ENCODE assay signal across 11 mouse cellular contexts in genomic region chr12:100791425-100791824, GRCm38 (mm10).
"Had no signal": no experiment of that assay in that cellular context is flagged by ENCODE, and none has a peak within 500 bp of the region (broad histone marks: within the 10 kb centered on the region; RNA-seq: fewer than 3 reads in every experiment).

No protein-coding gene starts in this region.

- DNase-seq: kidney, postnatal 25 days; lung, embryonic 14.5 days; lung, postnatal 10 days; lung, postnatal 4 days; right cerebral cortex, postnatal 25 days; thymus, adult 18-20 months; thymus, postnatal 25 days had no signal

- H3K27me3 ChIP-seq: limb, embryonic 15.5 days; liver, embryonic 12.5 days; midbrain, embryonic 12.5 days had no signal

- H3K36me3 ChIP-seq: limb, embryonic 15.5 days; liver, embryonic 12.5 days; midbrain, embryonic 12.5 days had no signal

- ATAC-seq: liver, embryonic 12.5 days; midbrain, embryonic 16.5 days had no signal
